Mouse (Mus musculus) heart, postnatal 0 days (tissue): ENCODE data around the gene Sema3a. TPM values are rescaled to one million over a fixed set of nuclear protein-coding genes. Genes with fewer than 3 reads are reported as not detected.

Experiments used
- ATAC-seq: fragments of 200-750 bp; cut with Nextera tagmentation; 2 replicates; pipeline ENCODE4 v1.8.0; 2017; ENCODE audit warnings: low read depth, moderate number of reproducible peaks, moderate library complexity; ENCODE audit not compliant: insufficient read depth
- DNase-seq: peaks from one replicate; pipeline ENCODE4 v3.0.0-alpha.2; 2016; ENCODE audit warnings: low spot score
- H3K27ac ChIP-seq: fragments of 300-500 bp; sonication (generic); 2 replicates; pipeline ENCODE4 v1.5.1; 2014; ENCODE audit warnings: low read depth, mild to moderate bottlenecking
- H3K27me3 ChIP-seq: fragments of 300-500 bp; sonication (generic); 2 replicates; pipeline ENCODE4 v1.6.1; 2014; ENCODE audit warnings: low read length, mixed read lengths; ENCODE audit not compliant: control insufficient read depth, insufficient read depth
- H3K36me3 ChIP-seq: fragments of 300-500 bp; sonication (generic); replicated peaks from 2 replicates; pipeline ENCODE4 v1.6.1; 2014; ENCODE audit warnings: low read length, mixed read lengths; ENCODE audit not compliant: control insufficient read depth, insufficient read depth
- H3K4me1 ChIP-seq: fragments of 300-500 bp; sonication (generic); 2 replicates; pipeline ENCODE4 v1.6.1; 2014; ENCODE audit warnings: antibody characterized with exemption; ENCODE audit not compliant: control insufficient read depth, insufficient read depth
- H3K4me2 ChIP-seq: fragments of 300-500 bp; sonication (generic); 2 replicates; pipeline ENCODE4 v1.6.1; 2014; ENCODE audit warnings: low read depth, mild to moderate bottlenecking, low read length, moderate library complexity
- H3K4me3 ChIP-seq: fragments of 300-500 bp; sonication (generic); 2 replicates; pipeline ENCODE4 v1.5.1; 2014; ENCODE audit warnings: low read depth, low read length
- H3K9ac ChIP-seq: fragments of 300-500 bp; sonication (generic); replicated peaks from 2 replicates; pipeline ENCODE4 v1.6.1; 2014; ENCODE audit warnings: low read depth, low read length, mixed read lengths
- H3K9me3 ChIP-seq: fragments of 300-500 bp; sonication (generic); replicated peaks from 2 replicates; pipeline ENCODE4 v1.6.1; 2016; ENCODE audit warnings: low read length; ENCODE audit not compliant: control insufficient read depth
- CTCF ChIP-seq: IDR thresholded peaks from 2 replicates; pipeline ENCODE4 v1.5.1; 2016; ENCODE audit warnings: antibody characterized with exemption, control low read depth, low read depth
- EP300 ChIP-seq: IDR thresholded peaks from 2 replicates; pipeline ENCODE4 v1.6.1; 2016; ENCODE audit warnings: antibody characterized with exemption, low read depth
- WGBS: fragments of 180-500 bp; shearing (Covaris S2); extraction: QIAGEN DNeasy Blood & Tissue Kit; methylation state at CpG from one replicate; pipeline ENCODE4 v1.1.7; 2014; 5-methylcytosine and 5-hydroxymethylcytosine counted together
- polyA plus RNA-seq: library from polyadenylated mRNA; unstranded; fragments of >200 nt; fragmentation: Nextera tagmentation; extraction: Ambion mirVana; gene quantifications from 2 replicates; pipeline ENCODE4 v1.2.1, GENCODE M21; 2015
- total RNA-seq: library from RNA; depleted of rRNA; stranded (reverse); fragments of >200 nt; gene quantifications from 2 replicates; pipeline ENCODE4 v1.2.3, GENCODE M21; 2014; ENCODE audit warnings: low replicate concordance

Gene Sema3a
- total and polyA plus RNA-seq, 2 experiments from 2014 or later = 3.6 to 19.0 TPM

- Histone ChIP-seq H3K9me3 (no peaks in the 10 kb centered on the region), H3K4me1 (no peaks in the 10 kb centered on the region), H3K4me2 (no peak overlapping the region), H3K9ac (no peak overlapping the region), H3K27me3 (no peaks in the 10 kb centered on the region), H3K27ac (no peak overlapping the region), H3K36me3 (no peaks in the 10 kb centered on the region), H3K4me3 (no peak overlapping the region)
- ATAC-seq (no peak), DNase-seq (no peak)
- TF ChIP-seq EP300 = no peak
- no peak for TF ChIP-seq CTCF
- 81% methylated on average over 4 of the region's 4 CpGs for WGBS
Measured at GRCm38 (mm10) chr5:13126196-13126595, 982 bp downstream of the Sema3a start.

- TF ChIP-seq EP300 (no peak), CTCF (no peak)
- H3K27ac ChIP-seq = no peak overlapping the region
- no peaks in the 10 kb centered on the region for H3K9me3 ChIP-seq
- DNase-seq = no peak
- no peak overlapping the region for H3K4me2 ChIP-seq
- no peaks in the 10 kb centered on the region for H3K4me1 ChIP-seq
- no peak for ATAC-seq
- H3K27me3 ChIP-seq = no peaks in the 10 kb centered on the region
- WGBS = 82% methylated on average over 3 of the region's 3 CpGs
- no peak overlapping the region for H3K9ac ChIP-seq
- no peak overlapping the region for H3K4me3 ChIP-seq
- H3K36me3 ChIP-seq = no peaks in the 10 kb centered on the region
Measured at GRCm38 (mm10) chr5:13127121-13127520, 1.9 kb downstream of the Sema3a start.

- Histone ChIP-seq H3K27ac (no peak overlapping the region), H3K36me3 (no peaks in the 10 kb centered on the region), H3K9ac (no peak overlapping the region), H3K4me1 (0 out of 2 replicates have a peak, but pooled peaks cover 3% of the 10 kb centered on the region), H3K9me3 (no peaks in the 10 kb centered on the region), H3K4me3 (no peak overlapping the region), H3K4me2 (no peak overlapping the region), H3K27me3 (no peaks in the 10 kb centered on the region)
- ATAC-seq (no peak), DNase-seq (no peak)
- 79% methylated on average over 7 of the region's 7 CpGs for WGBS
- TF ChIP-seq CTCF = no peak
- no peak for TF ChIP-seq EP300
Measured at GRCm38 (mm10) chr5:13144733-13145457, 19.7 kb downstream of the Sema3a start.

GRCm38 (mm10) chr5:13149909-13150308, 24.7 kb downstream of the Sema3a start:
- Histone ChIP-seq H3K4me1 (no peaks in the 10 kb centered on the region), H3K9me3 (no peaks in the 10 kb centered on the region), H3K4me3 (no peak overlapping the region), H3K27me3 (no peaks in the 10 kb centered on the region), H3K27ac (no peak overlapping the region), H3K36me3 (no peaks in the 10 kb centered on the region), H3K9ac (no peak overlapping the region), H3K4me2 (no peak overlapping the region)
- DNase-seq (no peak), ATAC-seq (no peak)
- TF ChIP-seq CTCF = no peak
- no peak for TF ChIP-seq EP300
- 71% methylated on average over 5 of the region's 5 CpGs for WGBS

- ATAC-seq (no peak), DNase-seq (no peak)
- TF ChIP-seq EP300 (no peak), CTCF (no peak)
- no peaks in the 10 kb centered on the region for H3K36me3 ChIP-seq
- H3K27me3 ChIP-seq = no peaks in the 10 kb centered on the region
- 76% methylated on average over 2 of the region's 2 CpGs for WGBS
- H3K4me2 ChIP-seq = no peak overlapping the region
- H3K4me3 ChIP-seq = no peak overlapping the region
- no peaks in the 10 kb centered on the region for H3K9me3 ChIP-seq
- H3K9ac ChIP-seq = no peak overlapping the region
- H3K27ac ChIP-seq = no peak overlapping the region
- no peaks in the 10 kb centered on the region for H3K4me1 ChIP-seq
Measured at GRCm38 (mm10) chr5:13151002-13151401, 25.8 kb downstream of the Sema3a start.
